Mouse (Mus musculus) hindbrain, embryonic 13.5 days (tissue): Measurements from ENCODE around the gene Pgap1. TPM values are rescaled to one million over a fixed set of nuclear protein-coding genes. Genes with fewer than 3 reads are reported as not detected.

Source experiments
- ATAC-seq: fragments of 200-750 bp; cut with Nextera tagmentation; 2 replicates; pipeline ENCODE4 v1.8.0; 2017; ENCODE audit warnings: moderate TSS enrichment; ENCODE audit not compliant: low FRiP score
- H3K27ac ChIP-seq: fragments of 300-500 bp; sonication (generic); 2 replicates; pipeline ENCODE4 v1.5.1; 2015; ENCODE audit warnings: inconsistent platforms, mild to moderate bottlenecking, moderate library complexity
- H3K27me3 ChIP-seq: fragments of 300-500 bp; sonication (generic); 2 replicates; pipeline ENCODE4 v1.6.1; 2015; ENCODE audit warnings: mild to moderate bottlenecking, inconsistent platforms
- H3K36me3 ChIP-seq: fragments of 300-500 bp; sonication (generic); 2 replicates; pipeline ENCODE4 v1.6.1; 2015; ENCODE audit warnings: mild to moderate bottlenecking, inconsistent platforms
- H3K4me1 ChIP-seq: fragments of 300-500 bp; sonication (generic); replicated peaks from 2 replicates; pipeline ENCODE4 v1.6.1; 2015; ENCODE audit warnings: inconsistent platforms
- H3K4me2 ChIP-seq: fragments of 300-500 bp; sonication (generic); 2 replicates; pipeline ENCODE4 v1.6.1; 2015; ENCODE audit warnings: inconsistent platforms, mild to moderate bottlenecking, moderate library complexity
- H3K4me3 ChIP-seq: fragments of 300-500 bp; sonication (generic); 2 replicates; pipeline ENCODE4 v1.5.1; 2015; ENCODE audit warnings: mild to moderate bottlenecking, inconsistent platforms
- H3K9ac ChIP-seq: fragments of 300-500 bp; sonication (generic); 2 replicates; pipeline ENCODE4 v1.6.1; 2015; ENCODE audit warnings: mild to moderate bottlenecking, inconsistent platforms
- H3K9me3 ChIP-seq: fragments of 300-500 bp; sonication (generic); 2 replicates; pipeline ENCODE4 v1.6.1; 2016; ENCODE audit warnings: inconsistent platforms
- WGBS: fragments of 180-500 bp; shearing (Covaris S2); methylation state at CpG from one replicate; pipeline ENCODE4 v1.1.7; 2015; 5-methylcytosine and 5-hydroxymethylcytosine counted together
- polyA plus RNA-seq: library from polyadenylated mRNA; unstranded; fragments of >200 nt; fragmentation: Nextera tagmentation; extraction: Ambion mirVana; gene quantifications from 2 replicates; pipeline ENCODE4 v1.2.1, GENCODE M21; 2015

The Pgap1 gene
- polyA plus RNA-seq, 1 experiment from 2014 or later = 25.8 TPM

DNA sequence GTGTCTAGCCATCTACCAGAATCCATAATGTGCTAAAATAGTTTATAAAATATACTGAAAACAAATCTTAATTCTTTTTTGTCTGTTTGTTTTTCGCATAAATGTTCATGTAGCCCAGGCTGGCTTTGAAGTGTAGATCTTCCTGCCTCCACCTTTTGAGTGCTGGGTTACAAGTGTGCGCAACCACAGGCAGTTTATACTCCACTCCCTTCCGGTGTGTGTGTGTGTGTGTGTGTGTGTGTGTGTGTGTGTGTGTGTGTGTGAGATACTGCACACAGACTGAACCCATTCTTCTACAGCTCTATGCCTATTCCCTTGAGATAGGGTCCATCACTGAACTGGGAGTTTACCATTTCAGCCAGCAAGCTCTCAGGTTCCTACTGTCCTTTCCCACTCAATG is 64.0 kb downstream of the Pgap1 start:
- Histone ChIP-seq H3K9ac (no peak overlapping the region), H3K27me3 (no peaks in the 10 kb centered on the region), H3K27ac (no peak overlapping the region), H3K4me3 (no peak overlapping the region), H3K9me3 (no peaks in the 10 kb centered on the region), H3K4me1 (no peaks in the 10 kb centered on the region), H3K4me2 (no peak overlapping the region), H3K36me3 (peaks cover 58% of the 10 kb centered on the region)
- no peak for ATAC-seq
- whole genome bisulfite sequencing = 100% methylated on average over 3 of the region's 3 CpGs

DNA sequence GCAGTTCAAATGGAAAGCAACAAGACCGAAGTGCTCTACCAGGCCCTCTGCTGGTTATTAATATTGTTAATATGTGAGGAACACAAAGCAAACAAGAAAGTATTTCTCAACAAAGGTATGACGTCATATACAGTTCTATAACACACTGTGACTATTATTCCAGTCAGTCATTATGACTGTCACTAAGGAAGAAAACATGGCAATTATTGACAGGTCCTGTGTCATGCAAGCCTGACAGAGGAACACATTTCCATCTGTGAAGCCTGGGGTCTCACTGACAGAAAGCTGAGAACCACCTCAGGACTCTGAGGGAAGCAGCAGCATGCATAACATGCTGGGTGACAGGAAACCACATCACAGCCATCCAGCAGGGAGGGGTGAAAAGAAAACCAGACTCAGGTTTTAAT is 65.0 kb downstream of the Pgap1 start:
- peaks cover 67% of the 10 kb centered on the region for H3K36me3 ChIP-seq
- H3K4me3 ChIP-seq = no peak overlapping the region
- no peak overlapping the region for H3K4me2 ChIP-seq
- no peaks in the 10 kb centered on the region for H3K9me3 ChIP-seq
- no peak overlapping the region for H3K9ac ChIP-seq
- no peak overlapping the region for H3K27ac ChIP-seq
- no peaks in the 10 kb centered on the region for H3K4me1 ChIP-seq
- no peaks in the 10 kb centered on the region for H3K27me3 ChIP-seq
- ATAC-seq = no peak
- 91% methylated on average over 2 of the region's 2 CpGs for whole genome bisulfite sequencing

DNA sequence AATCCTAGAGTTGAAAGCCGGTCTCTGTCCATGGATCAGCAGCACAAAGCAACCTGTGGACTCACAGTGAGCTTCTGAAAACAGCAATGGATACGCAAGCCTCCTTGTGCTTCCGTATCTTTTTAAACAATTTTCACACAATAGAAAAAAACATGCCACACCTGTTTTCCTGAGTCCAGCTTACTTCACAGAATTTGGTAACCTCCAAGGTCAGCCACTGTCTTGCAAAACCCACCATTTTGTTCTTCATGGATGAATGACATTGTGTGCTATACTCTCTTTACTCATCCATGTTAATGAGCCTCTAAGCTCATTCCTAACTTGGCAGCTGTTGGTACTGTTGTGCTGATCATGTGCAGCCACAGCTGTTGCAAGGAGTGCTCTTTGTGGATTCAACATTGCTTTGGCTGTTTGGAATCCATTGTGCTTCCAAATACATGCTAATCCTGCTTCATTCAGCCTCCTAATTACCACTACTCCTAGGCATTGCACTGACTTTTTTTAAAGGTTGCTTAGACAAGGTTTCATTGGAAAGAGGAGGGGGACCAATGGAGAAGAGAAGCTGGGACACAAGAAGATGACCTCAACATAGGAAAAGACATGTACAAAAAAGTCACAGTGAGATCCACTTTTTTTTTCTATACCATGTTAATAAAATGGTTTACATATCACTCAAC is 72.6 kb downstream of the Pgap1 start:
- no peak overlapping the region for H3K4me3 ChIP-seq
- no peak overlapping the region for H3K4me2 ChIP-seq
- no peak overlapping the region for H3K9ac ChIP-seq
- H3K9me3 ChIP-seq = no peaks in the 10 kb centered on the region
- no peaks in the 10 kb centered on the region for H3K4me1 ChIP-seq
- WGBS = 89% methylated on average over 3 of the region's 3 CpGs
- no peak overlapping the region for H3K27ac ChIP-seq
- H3K27me3 ChIP-seq = no peaks in the 10 kb centered on the region
- H3K36me3 ChIP-seq = peaks cover 60% of the 10 kb centered on the region
- no peak for ATAC-seq

DNA sequence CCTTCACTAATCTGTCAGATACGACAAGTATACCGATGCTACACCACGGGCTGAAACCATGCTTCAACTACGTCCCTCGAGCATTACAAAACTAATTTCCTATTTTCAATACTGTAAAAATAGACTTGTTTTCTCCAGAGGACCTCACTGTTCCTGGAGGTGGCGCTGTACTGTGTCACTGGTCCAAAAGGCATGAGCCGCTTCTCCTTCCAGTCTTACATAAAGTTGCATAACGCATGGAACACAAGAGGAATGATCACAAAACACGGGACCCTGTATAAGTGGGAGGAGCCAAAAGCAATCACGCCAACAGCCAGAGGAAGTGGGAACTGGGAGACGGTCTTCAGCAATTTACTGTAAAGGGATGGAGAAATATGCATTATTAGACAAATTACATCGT is 77.0 kb downstream of the Pgap1 start:
- 96% methylated on average over 12 of the region's 12 CpGs for WGBS
- Histone ChIP-seq H3K27me3 (no peaks in the 10 kb centered on the region), H3K4me1 (no peaks in the 10 kb centered on the region), H3K4me2 (no peak overlapping the region), H3K9me3 (no peaks in the 10 kb centered on the region), H3K9ac (no peak overlapping the region), H3K27ac (no peak overlapping the region), H3K36me3 (peaks cover 50% of the 10 kb centered on the region), H3K4me3 (no peak overlapping the region)
- no peak for ATAC-seq

DNA sequence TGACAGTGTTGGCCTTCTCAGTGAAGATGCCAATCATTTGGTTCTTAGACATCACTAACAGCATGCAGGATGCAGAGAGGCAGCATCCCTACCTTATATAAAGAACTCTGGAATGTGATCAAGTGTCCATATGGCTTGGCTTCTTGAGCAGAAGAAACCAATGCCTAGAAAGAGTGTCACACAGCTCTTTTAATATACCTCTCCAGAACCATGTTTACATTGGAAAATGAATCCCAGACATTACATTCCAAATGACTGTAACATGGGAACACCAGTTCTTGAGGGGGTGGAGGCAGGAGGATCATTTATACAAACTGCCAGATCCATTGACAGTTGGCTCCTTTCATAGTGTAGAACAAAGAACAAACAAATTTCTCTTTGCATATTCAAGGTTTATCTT is 88.8 kb downstream of the Pgap1 start:
- Histone ChIP-seq H3K36me3 (peaks cover 5% of the 10 kb centered on the region; the same call in 1 of the 2 replicates), H3K27me3 (no peaks in the 10 kb centered on the region), H3K9ac (no peak overlapping the region), H3K4me1 (no peaks in the 10 kb centered on the region), H3K9me3 (no peaks in the 10 kb centered on the region), H3K4me2 (no peak overlapping the region), H3K4me3 (no peak overlapping the region), H3K27ac (no peak overlapping the region)
- no peak for ATAC-seq

DNA sequence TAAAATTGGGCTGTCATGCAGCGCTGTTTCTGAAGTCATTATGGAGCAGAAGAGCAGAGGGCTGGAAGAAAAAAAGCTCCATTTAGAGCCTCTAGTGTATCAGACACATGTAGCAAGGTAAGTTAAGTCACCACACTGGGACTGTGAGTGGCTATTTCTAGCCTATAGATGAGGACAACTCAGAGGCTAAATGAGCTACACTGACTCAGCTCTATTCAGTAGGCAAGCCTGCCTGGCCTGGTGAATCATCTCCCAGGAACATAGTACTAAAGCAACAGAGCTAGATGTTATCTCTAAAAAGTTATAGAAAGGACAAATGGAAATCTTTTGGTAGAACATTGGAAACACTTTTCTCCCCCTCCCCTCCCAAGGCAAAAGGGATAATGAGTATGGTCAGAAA is 90.1 kb downstream of the Pgap1 start:
- H3K36me3 ChIP-seq = peaks cover 5% of the 10 kb centered on the region; the same call in 1 of the 2 replicates
- no peak for ATAC-seq

DNA sequence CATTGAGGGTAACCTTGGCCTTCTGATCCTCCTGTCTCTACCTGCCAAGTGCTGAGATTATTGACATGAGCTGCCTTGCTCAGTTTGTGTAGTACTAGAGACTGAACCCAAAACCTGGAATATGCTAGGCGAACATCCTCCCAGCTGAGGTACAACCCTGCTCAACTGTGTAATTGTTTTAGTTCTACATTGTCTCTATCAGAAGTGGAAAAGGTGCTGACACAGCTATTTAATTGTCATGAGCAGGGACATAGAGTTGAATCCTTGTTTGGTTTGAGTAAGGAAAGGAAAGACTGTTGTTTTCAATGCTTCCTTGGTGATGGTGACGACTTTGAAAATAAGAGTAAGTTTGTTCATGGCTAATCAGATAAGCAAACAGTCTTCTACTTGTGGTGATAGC is 105.4 kb downstream of the Pgap1 start:
- Histone ChIP-seq H3K36me3 (no peaks in the 10 kb centered on the region), H3K4me3 (no peak overlapping the region), H3K4me1 (no peaks in the 10 kb centered on the region), H3K27me3 (no peaks in the 10 kb centered on the region), H3K27ac (no peak overlapping the region), H3K4me2 (no peak overlapping the region), H3K9ac (no peak overlapping the region), H3K9me3 (no peaks in the 10 kb centered on the region)
- 94% methylated on average over 2 of the region's 2 CpGs for WGBS
- no peak for ATAC-seq

More for the DNA sequence above, 90.1 kb downstream of the Pgap1 start:
- H3K27me3 ChIP-seq = no peaks in the 10 kb centered on the region
- H3K4me1 ChIP-seq = no peaks in the 10 kb centered on the region
- WGBS = 90% methylated on average over 1 of the region's 1 CpGs
- no peak overlapping the region for H3K27ac ChIP-seq
- H3K4me2 ChIP-seq = no peak overlapping the region
- H3K9ac ChIP-seq = no peak overlapping the region
- H3K9me3 ChIP-seq = no peaks in the 10 kb centered on the region
- no peak overlapping the region for H3K4me3 ChIP-seq

DNA sequence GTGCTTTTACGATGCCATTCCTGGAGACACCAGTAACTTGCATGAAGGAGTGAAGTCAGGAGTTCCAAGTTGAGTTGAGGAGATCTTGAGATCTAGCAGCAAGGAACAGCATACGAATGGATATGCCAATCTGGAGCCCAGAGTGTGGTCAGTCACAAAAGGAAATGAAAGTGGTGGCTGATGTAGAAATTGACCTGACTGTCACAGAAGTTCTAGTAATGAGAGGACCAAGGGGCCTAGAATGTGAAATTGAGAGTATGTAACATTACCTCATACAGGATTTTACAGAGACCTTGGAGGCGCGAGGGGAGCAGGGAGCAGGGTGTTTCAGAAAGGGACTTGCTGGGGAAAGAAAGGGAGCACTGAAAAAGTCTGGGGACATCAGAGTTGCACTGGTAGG is 108.7 kb downstream of the Pgap1 start:
- H3K27ac ChIP-seq = no peak overlapping the region
- H3K27me3 ChIP-seq = 0 out of 2 replicates have a peak, but pooled peaks cover 7% of the 10 kb centered on the region

DNA sequence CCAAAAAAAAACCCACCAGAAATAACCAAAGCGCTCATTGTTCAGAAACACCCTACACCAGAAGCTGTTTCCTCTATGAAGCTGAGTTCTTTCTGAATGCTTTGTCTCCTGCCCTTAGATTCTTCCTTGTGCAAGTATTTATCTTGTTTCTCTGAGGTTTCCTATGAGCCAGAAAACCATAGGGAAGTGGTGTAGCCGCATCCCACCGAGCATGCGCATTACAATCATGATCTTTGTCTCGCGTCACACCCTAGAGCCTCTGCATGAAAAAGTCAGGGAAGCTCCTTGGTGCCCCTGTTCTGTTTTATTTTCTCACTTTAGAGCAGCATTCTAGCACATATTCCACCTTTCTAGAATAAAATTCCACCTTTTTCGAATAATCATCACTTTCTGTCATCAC is 113.8 kb downstream of the Pgap1 start:
- Histone ChIP-seq H3K36me3 (no peaks in the 10 kb centered on the region), H3K4me3 (no peak overlapping the region), H3K27ac (no peak overlapping the region), H3K4me2 (no peak overlapping the region), H3K27me3 (0 out of 2 replicates have a peak, but pooled peaks cover 7% of the 10 kb centered on the region), H3K9ac (no peak overlapping the region), H3K9me3 (no peaks in the 10 kb centered on the region), H3K4me1 (peaks cover 2% of the 10 kb centered on the region; the same call in 1 of the 2 replicates)
- 50% methylated on average over 7 of the region's 7 CpGs for WGBS
- ATAC-seq = no peak

More for the DNA sequence above, 108.7 kb downstream of the Pgap1 start:
- no peak overlapping the region for H3K4me3 ChIP-seq
- H3K4me2 ChIP-seq = no peak overlapping the region
- H3K9me3 ChIP-seq = no peaks in the 10 kb centered on the region
- no peak overlapping the region for H3K9ac ChIP-seq
- WGBS = 90% methylated on average over 4 of the region's 4 CpGs
- no peak for ATAC-seq
- no peaks in the 10 kb centered on the region for H3K36me3 ChIP-seq
- H3K4me1 ChIP-seq = no peaks in the 10 kb centered on the region

DNA sequence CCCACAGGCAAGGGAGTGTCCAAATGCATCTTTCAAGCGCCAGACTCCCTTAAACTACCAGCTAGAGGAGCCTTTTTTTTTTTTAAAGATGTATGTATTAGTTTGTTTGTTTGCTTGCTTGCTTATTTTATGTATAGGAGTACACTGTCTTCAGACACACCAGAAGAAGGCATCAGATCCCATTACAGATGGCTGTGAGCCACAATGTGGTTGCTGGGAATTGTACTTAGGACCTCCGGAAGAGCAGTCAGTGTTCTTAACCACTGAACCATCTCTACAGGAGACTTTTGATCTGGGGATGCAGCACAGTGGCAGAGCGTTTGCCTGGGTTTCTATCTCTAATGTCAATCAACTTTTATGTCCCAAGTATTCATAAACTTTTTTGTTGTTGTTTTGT is 118.4 kb downstream of the Pgap1 start:
- ATAC-seq = peak; percentile 53
- 45% methylated on average over 3 of the region's 3 CpGs for WGBS
- H3K4me2 ChIP-seq = peak overlapping the region; percentile 80
- H3K4me1 ChIP-seq = peaks cover 22% of the 10 kb centered on the region
- no peaks in the 10 kb centered on the region for H3K27me3 ChIP-seq
- H3K9me3 ChIP-seq = no peaks in the 10 kb centered on the region
- H3K36me3 ChIP-seq = 0 out of 2 replicates have a peak, but pooled peaks cover 3% of the 10 kb centered on the region
- no peak overlapping the region for H3K27ac ChIP-seq
- H3K4me3 ChIP-seq = peak overlapping the region; percentile 74
- peak overlapping the region; percentile 85 for H3K9ac ChIP-seq

DNA sequence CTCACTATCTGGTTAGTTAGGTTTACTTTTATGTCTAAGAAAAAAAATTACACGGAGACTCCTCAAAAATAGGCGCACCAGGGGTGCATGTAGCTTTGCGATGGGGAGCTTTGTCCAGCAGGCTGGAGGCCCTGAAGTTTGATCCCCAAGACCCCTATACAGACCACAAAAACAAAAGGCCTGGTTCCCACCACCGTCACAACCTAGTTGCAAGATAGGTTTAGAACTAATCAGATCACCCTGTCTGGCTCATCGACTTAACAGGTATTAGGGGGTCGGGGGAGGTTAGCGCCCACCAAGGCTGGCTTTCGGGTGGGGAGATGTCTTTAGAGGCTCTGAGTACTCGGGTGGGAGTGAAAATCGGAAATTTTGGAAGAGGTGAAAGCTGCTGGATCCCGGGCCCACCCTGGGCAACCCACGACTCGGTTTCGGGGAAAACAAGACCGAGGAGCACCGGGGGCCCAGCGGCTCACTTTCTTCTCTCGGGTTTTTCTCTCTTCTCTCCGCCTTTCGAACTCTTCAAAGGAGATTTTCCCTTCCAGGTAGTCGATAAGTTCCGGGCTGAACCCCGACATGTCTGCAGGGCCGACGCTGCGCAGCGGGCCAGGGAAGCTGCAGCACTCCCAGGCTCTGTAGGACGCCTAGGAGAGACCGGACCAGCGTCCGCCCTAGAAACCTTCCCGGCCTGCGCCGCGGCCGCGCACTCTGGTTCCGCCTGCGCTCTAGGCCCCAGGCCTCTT is 119.0 kb downstream of the Pgap1 start, which contains the start of gene Gtf3c3:
Gene Gtf3c3 (minus strand): TSS at position 632 of the 740 bp plus-strand sequence.
- peaks cover 6% of the 10 kb centered on the region for H3K36me3 ChIP-seq
- H3K4me1 ChIP-seq = peaks cover 22% of the 10 kb centered on the region
- no peaks in the 10 kb centered on the region for H3K9me3 ChIP-seq
- peak within 1 kb of the TSS; percentile 74 for H3K4me3 ChIP-seq
- ATAC-seq = peak; percentile 99
- no peaks in the 10 kb centered on the region for H3K27me3 ChIP-seq
- peak within 1 kb of the TSS; percentile 85 for H3K9ac ChIP-seq
- H3K27ac ChIP-seq = peak within 1 kb of the TSS; percentile 58; the same call in 1 of the 2 replicates
- H3K4me2 ChIP-seq = peak within 1 kb of the TSS; percentile 80
- 4% methylated on average over 39 of the region's 39 CpGs for WGBS
